Mouse (Mus musculus) olfactory bulb, adult 2 months (tissue): ENCODE data around the gene Cetn4. TPM values are rescaled to one million over a fixed set of nuclear protein-coding genes. Genes with fewer than 3 reads are reported as not detected.

Source experiments
- H3K27ac ChIP-seq: fragments of 200-500 bp; 2 replicates; pipeline ENCODE4 v1.5.1; 2012; ENCODE audit warnings: low read depth, low read length; ENCODE audit not compliant: insufficient read depth
- H3K4me1 ChIP-seq: fragments of 200-500 bp; 2 replicates; pipeline ENCODE4 v1.6.1; 2012; ENCODE audit warnings: low read length; ENCODE audit not compliant: control insufficient read depth, insufficient read depth
- H3K4me3 ChIP-seq: fragments of 200-500 bp; 2 replicates; pipeline ENCODE4 v1.5.1; 2012; ENCODE audit warnings: mild to moderate bottlenecking, low read depth, low read length, moderate library complexity; ENCODE audit not compliant: insufficient read depth
- CTCF ChIP-seq: fragments of 200-500 bp; IDR thresholded peaks from 2 replicates; pipeline ENCODE4 v1.5.1; 2012; ENCODE audit warnings: low read depth, mild to moderate bottlenecking, low read length, moderate library complexity; ENCODE audit not compliant: insufficient read depth
- POLR2A ChIP-seq: fragments of 200-500 bp; IDR thresholded peaks from 2 replicates; pipeline ENCODE4 v1.6.1; 2012; ENCODE audit warnings: mild to moderate bottlenecking, low read depth, low read length, moderate library complexity; ENCODE audit not compliant: insufficient read depth
- WGBS: fragments of 180-500 bp; shearing (Covaris S2); methylation state at CpG from one replicate; pipeline ENCODE4 v1.1.7; 2018; 5-methylcytosine and 5-hydroxymethylcytosine counted together
- polyA plus RNA-seq: library from polyadenylated mRNA; stranded (reverse); fragments of >200 nt; gene quantifications from 2 replicates; pipeline ENCODE4 v1.2.4, GENCODE M21; 2012; ENCODE audit warnings: low replicate concordance; ENCODE audit not compliant: missing spikeins, insufficient read depth, insufficient read length

Gene Cetn4
- polyA plus RNA-seq, 1 experiment, result not detected

GRCm38 (mm10) chr3:37342811-37343210, 30.3 kb upstream of the Cetn4 start:
- H3K27ac ChIP-seq, result no peak overlapping the region
- H3K4me1 ChIP-seq, result no peaks in the 10 kb centered on the region
- WGBS, result 82% methylated on average over 5 of the region's 5 CpGs
- TF ChIP-seq CTCF, result no peak
- no peak for TF ChIP-seq POLR2A
- H3K4me3 ChIP-seq, result no peak overlapping the region

- no peaks in the 10 kb centered on the region for H3K4me1 ChIP-seq
- no peak for TF ChIP-seq CTCF
- no peak for TF ChIP-seq POLR2A
- no peak overlapping the region for H3K27ac ChIP-seq
- H3K4me3 ChIP-seq, result no peak overlapping the region
- 69% methylated on average over 5 of the region's 5 CpGs for WGBS
These were observed 28.6 kb upstream of the Cetn4 start for GRCm38 (mm10) chr3:37341110-37341509.

- TF ChIP-seq POLR2A, result no peak
- TF ChIP-seq CTCF, result no peak
- H3K4me1 ChIP-seq, result no peaks in the 10 kb centered on the region
- WGBS, result 95% methylated on average over 4 of the region's 4 CpGs
- no peak overlapping the region for H3K4me3 ChIP-seq
- H3K27ac ChIP-seq, result no peak overlapping the region
These were observed 21.5 kb upstream of the Cetn4 start for GRCm38 (mm10) chr3:37334053-37334452.

GRCm38 (mm10) chr3:37331999-37332449, 19.5 kb upstream of the Cetn4 start:
- WGBS, result 72% methylated on average over 6 of the region's 6 CpGs
- H3K27ac ChIP-seq, result no peak overlapping the region
- TF ChIP-seq POLR2A, result no peak
- TF ChIP-seq CTCF, result no peak

GRCm38 (mm10) chr3:37329963-37330362, 17.5 kb upstream of the Cetn4 start:
- Histone ChIP-seq H3K4me1 (no peaks in the 10 kb centered on the region), H3K27ac (no peak overlapping the region), H3K4me3 (no peak overlapping the region)
- TF ChIP-seq POLR2A (no peak), CTCF (no peak)
- 87% methylated on average over 1 of the region's 1 CpGs for WGBS

More at GRCm38 (mm10) chr3:37331999-37332449, 19.5 kb upstream of the Cetn4 start:
- Histone ChIP-seq H3K4me3 (no peak overlapping the region), H3K4me1 (no peaks in the 10 kb centered on the region)

GRCm38 (mm10) chr3:37328489-37328888, 16.0 kb upstream of the Cetn4 start:
- Histone ChIP-seq H3K4me1 (no peaks in the 10 kb centered on the region), H3K27ac (no peak overlapping the region), H3K4me3 (no peak overlapping the region)
- no peak for TF ChIP-seq POLR2A
- no peak for TF ChIP-seq CTCF
- 75% methylated on average over 2 of the region's 2 CpGs for WGBS

- no peak overlapping the region for H3K4me3 ChIP-seq
- no peak overlapping the region for H3K27ac ChIP-seq
- WGBS, result 91% methylated on average over 3 of the region's 3 CpGs
- no peaks in the 10 kb centered on the region for H3K4me1 ChIP-seq
- no peak for TF ChIP-seq CTCF
- TF ChIP-seq POLR2A, result no peak
These were observed 14.1 kb upstream of the Cetn4 start for GRCm38 (mm10) chr3:37326627-37327026.

GRCm38 (mm10) chr3:37325317-37326112, 13.0 kb upstream of the Cetn4 start:
- Histone ChIP-seq H3K27ac (no peak overlapping the region), H3K4me1 (no peaks in the 10 kb centered on the region), H3K4me3 (no peak overlapping the region)
- 78% methylated on average over 5 of the region's 5 CpGs for WGBS
- TF ChIP-seq CTCF (no peak), POLR2A (no peak)

- no peak overlapping the region for H3K4me3 ChIP-seq
- no peak overlapping the region for H3K27ac ChIP-seq
- 48% methylated on average over 3 of the region's 3 CpGs for WGBS
- H3K4me1 ChIP-seq, result no peaks in the 10 kb centered on the region
- no peak for TF ChIP-seq CTCF
- no peak for TF ChIP-seq POLR2A
These were observed 11.8 kb upstream of the Cetn4 start for GRCm38 (mm10) chr3:37324310-37324709.

- no peak for TF ChIP-seq POLR2A
- TF ChIP-seq CTCF, result no peak
- whole genome bisulfite sequencing, result 97% methylated on average over 1 of the region's 1 CpGs
- no peak overlapping the region for H3K4me3 ChIP-seq
- no peaks in the 10 kb centered on the region; the same call in 1 of the 2 replicates for H3K4me1 ChIP-seq
- H3K27ac ChIP-seq, result no peak overlapping the region
These were observed 3.7 kb upstream of the Cetn4 start for GRCm38 (mm10) chr3:37316233-37316632.
